Mouse (Mus musculus): ENCODE results near the gene Fig4.

Fig4 gene

GRCm38 (mm10) chr10:41218897-41219296 is 84.2 kb downstream of the Fig4 start:
- in situ Hi-C loops (cut with MboI), result no loop called here

GRCm38 (mm10) chr10:41214083-41214482 is 89.0 kb downstream of the Fig4 start:
- in situ Hi-C loops (cut with MboI), result no loop called here

GRCm38 (mm10) chr10:41209538-41209937 is 93.5 kb downstream of the Fig4 start:
- in situ Hi-C loops (cut with MboI), result no loop called here

GRCm38 (mm10) chr10:41208860-41209377 is 94.1 kb downstream of the Fig4 start:
- in situ Hi-C loops (cut with MboI), result no loop called here

- in situ Hi-C loops (cut with MboI), result no loop called here
Observed at GRCm38 (mm10) chr10:41205647-41206046, 97.4 kb downstream of the Fig4 start.

GRCm38 (mm10) chr10:41204637-41205315 is 98.3 kb downstream of the Fig4 start:
- in situ Hi-C loops (cut with MboI), result no loop called here

GRCm38 (mm10) chr10:41204191-41204590 is 98.9 kb downstream of the Fig4 start:
- in situ Hi-C loops (cut with MboI), result no loop called here

GRCm38 (mm10) chr10:41198719-41199118 is 104.3 kb downstream of the Fig4 start:
- in situ Hi-C loops (cut with MboI), result no loop called here

- in situ Hi-C loops (cut with MboI), result no loop called here
Observed at GRCm38 (mm10) chr10:41197788-41198187, 105.3 kb downstream of the Fig4 start.

GRCm38 (mm10) chr10:41196295-41196694 is 106.8 kb downstream of the Fig4 start:
- in situ Hi-C loops (cut with MboI), result no loop called here

- in situ Hi-C loops (cut with MboI), result no loop called here
Observed at GRCm38 (mm10) chr10:41189392-41189791, 113.7 kb downstream of the Fig4 start.

GRCm38 (mm10) chr10:41183975-41184374 is 119.1 kb downstream of the Fig4 start:
- in situ Hi-C loops (cut with MboI), result no loop called here

GRCm38 (mm10) chr10:41182644-41183043 is 120.4 kb downstream of the Fig4 start:
- in situ Hi-C loops (cut with MboI), result no loop called here

- in situ Hi-C loops (cut with MboI), result no loop called here
Observed at GRCm38 (mm10) chr10:41166141-41166540, 136.9 kb downstream of the Fig4 start.

- in situ Hi-C loops (cut with MboI), result no loop called here
Observed at GRCm38 (mm10) chr10:41163108-41163507, 140.0 kb downstream of the Fig4 start.

- in situ Hi-C loops (cut with MboI), result no loop called here
Observed at GRCm38 (mm10) chr10:41157296-41157695, 145.8 kb downstream of the Fig4 start.

GRCm38 (mm10) chr10:41156693-41157092 is 146.4 kb downstream of the Fig4 start:
- in situ Hi-C loops (cut with MboI), result no loop called here

GRCm38 (mm10) chr10:41153229-41153750 is 149.8 kb downstream of the Fig4 start:
- in situ Hi-C loops (cut with MboI), result no loop called here

- in situ Hi-C loops (cut with MboI), result no loop called here
Observed at GRCm38 (mm10) chr10:41151901-41152300, 151.2 kb downstream of the Fig4 start.

GRCm38 (mm10) chr10:41151441-41151840 is 151.6 kb downstream of the Fig4 start:
- in situ Hi-C loops (cut with MboI), result no loop called here

GRCm38 (mm10) chr10:41151021-41151420 is 152.0 kb downstream of the Fig4 start:
- in situ Hi-C loops (cut with MboI), result no loop called here

GRCm38 (mm10) chr10:41150496-41150895 is 152.6 kb downstream of the Fig4 start:
- in situ Hi-C loops (cut with MboI), result no loop called here

- in situ Hi-C loops (cut with MboI), result no loop called here
Observed at GRCm38 (mm10) chr10:41149307-41149706, 153.8 kb downstream of the Fig4 start.

- in situ Hi-C loops (cut with MboI), result no loop called here
Observed at GRCm38 (mm10) chr10:41146141-41146540, 156.9 kb downstream of the Fig4 start.
